Mouse (Mus musculus): ENCODE results near the gene Macrod2.

Gene Macrod2

DNA sequence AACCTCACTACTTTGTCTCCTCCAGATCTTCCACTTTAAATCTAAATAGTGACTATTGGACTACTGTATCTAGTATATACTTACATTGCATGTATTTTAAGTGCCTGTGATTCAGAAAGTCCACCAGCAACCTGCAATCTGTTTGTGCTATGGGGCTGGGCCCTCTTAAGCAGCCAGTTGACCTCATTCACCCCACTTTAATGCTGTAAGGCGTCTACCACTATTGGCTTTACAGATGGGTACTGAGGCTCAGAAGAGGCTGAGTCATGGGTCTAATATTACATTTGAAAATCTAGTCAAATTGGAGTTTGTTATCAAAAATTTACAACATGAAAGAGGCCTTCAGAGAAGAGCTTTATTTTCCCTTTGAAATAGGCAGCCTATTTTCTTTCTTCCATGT, 722.5 kb downstream of the Macrod2 start:
- DNase-seq = no peak

DNA sequence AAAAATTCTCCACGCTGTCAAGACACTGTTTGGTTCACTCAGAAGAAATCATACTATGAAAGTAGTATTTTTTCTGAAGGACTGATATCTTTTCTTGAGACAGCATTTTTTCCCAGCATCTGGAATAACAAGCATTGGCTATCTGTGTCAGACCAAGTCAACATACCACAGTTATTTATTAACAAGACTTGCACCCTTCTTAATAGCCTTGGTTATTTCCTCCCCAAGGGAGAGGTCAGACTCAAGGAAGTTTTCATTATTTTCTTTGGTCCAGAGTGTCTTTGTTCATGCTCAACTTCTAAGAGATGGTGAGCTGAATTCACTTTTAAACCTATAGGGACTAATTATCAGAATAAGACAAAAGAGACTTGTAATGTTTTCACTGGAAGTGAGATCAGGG, 728.8 kb downstream of the Macrod2 start:
- DNase-seq = no peak

GRCm38 (mm10) chr2:141125638-141126037, 730.5 kb downstream of the Macrod2 start:
- DNase-seq = no peak

- DNase-seq = no peak
Measured at GRCm38 (mm10) chr2:141142266-141142665, 747.2 kb downstream of the Macrod2 start.

- no peak for DNase-seq
Measured at GRCm38 (mm10) chr2:141152011-141152772, 757.1 kb downstream of the Macrod2 start.

- DNase-seq = no peak
Measured at GRCm38 (mm10) chr2:141155972-141156371, 760.9 kb downstream of the Macrod2 start.

DNA sequence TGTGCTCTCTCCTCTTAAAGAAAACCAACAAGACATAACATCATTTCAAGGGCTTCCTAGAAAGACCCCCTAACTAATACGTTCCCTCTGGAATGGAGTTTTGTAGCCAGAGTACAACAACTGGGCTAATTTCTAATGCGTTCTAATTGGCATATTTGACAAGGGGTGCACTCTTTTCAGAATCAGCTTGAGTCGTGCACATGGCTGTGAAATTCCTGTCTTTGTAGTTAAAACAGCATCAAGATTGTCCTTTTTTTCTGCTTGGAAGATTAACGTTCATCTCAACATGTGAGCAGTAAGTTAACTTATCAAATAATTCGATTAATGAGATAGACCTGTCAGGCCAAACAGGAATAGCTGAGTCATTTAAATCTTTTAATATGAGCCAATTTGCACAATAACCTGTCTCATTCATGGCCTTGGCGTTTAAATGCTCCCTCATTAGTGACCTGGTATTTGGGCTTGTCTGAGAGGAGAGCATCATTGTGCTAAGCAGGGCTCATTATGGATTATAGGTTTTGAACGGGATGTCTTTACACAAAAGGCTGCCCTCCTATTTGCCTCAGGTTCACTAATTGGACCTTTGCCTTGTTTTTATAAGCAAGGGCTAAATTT, 762.0 kb downstream of the Macrod2 start:
- no peak for DNase-seq

DNA sequence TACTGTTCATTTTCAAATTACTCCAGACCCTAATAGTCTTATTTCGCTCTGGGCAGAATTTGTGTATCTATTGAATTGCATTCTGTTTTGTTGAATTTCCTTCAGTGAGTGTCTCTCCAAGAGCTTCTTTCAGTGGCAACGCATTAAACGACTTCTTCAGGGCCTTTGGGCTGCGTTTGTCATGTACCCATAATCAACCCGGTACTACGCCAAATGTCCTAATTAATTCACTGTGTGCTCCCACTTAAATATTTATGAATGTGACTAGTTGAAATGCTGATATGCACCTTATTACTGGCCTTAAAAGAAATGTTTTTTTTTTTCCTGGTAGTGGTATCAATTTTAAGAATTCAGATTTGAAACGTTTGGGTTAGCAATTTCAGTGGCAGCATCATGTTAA, 763.1 kb downstream of the Macrod2 start:
- DNase-seq = no peak

DNA sequence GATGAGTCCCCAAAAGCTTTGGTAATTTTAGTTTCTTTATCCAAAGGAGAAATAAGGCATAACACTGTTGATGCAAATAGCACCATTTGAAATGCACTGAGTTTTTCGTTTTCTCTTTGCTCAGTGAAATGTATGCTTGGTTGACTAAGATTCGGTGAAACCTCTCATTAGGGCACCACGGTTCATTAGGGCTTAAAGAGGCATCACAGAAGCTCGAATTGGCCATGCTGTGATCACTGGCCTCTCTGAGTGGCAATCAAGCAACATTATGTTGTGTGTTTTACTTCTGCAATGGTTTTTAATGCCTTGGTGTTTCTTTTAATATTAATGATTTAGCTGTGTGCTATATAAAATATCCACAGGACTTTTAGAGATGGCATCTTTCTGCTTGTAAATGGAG, 768.8 kb downstream of the Macrod2 start:
- no peak for DNase-seq

DNA sequence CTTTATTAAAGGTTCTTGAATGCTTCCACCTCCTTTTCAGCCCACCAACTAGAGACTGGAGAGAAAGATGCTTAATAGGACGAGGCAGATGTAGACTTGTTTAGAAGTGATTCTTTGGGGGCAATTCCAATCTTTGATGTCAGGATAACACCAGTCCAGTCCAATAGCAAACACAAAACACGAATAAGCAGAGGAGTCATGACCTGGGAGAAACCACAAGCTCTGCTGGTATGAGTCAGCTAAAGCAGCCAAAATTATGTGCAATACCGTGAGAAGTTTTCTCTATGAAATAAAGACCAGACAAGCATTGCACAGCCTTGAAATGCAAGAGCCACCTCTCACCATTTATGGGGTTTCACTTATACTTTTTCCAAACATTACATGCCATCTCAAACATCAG, 774.5 kb downstream of the Macrod2 start:
- no peak for DNase-seq

GRCm38 (mm10) chr2:141173167-141173566, 778.1 kb downstream of the Macrod2 start:
- DNase-seq = no peak

GRCm38 (mm10) chr2:141173607-141174006, 778.5 kb downstream of the Macrod2 start:
- DNase-seq = no peak

- DNase-seq = no peak
Measured at GRCm38 (mm10) chr2:141180656-141181055, 785.5 kb downstream of the Macrod2 start.

DNA sequence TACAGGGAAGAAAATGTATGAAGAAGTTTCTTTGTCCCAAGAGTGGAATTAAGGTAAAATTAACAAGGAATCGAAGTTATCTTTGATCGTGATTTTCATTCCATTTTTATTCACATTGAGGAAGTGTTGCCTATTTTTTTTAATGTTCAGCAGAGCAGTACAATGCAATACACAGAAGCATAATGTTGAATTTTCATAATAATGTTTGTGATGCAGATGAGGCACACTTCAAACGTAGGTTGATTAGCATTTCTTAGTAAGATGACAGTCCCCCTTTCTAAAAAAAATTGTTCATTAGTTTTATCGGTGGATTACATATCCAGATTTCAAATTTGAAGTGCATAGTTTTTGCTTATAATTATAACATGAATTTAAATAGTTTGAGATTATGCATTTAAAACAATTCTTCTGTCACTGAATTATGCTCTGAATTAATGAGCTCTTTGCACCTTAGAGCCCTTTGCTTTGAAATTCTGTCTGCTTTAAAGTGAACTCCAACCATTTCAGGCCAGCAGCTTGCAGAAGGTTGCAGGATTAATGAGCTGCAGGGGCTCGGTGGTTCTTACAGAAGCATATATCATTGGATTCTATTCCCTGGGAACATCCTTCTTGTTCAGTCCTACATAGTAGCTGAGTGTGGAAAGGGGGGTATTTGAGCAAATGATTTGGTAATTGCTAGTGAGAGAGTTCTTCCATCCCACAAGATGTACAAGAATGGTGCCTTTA, 787.1 kb downstream of the Macrod2 start:
- no peak for DNase-seq

GRCm38 (mm10) chr2:141194476-141194875, 799.4 kb downstream of the Macrod2 start:
- DNase-seq = peak in 1 of 2 experiments; percentile 2

- no peak for DNase-seq
Measured at GRCm38 (mm10) chr2:141200481-141200880, 805.4 kb downstream of the Macrod2 start.

GRCm38 (mm10) chr2:141201303-141202014, 806.4 kb downstream of the Macrod2 start:
- no peak for DNase-seq

GRCm38 (mm10) chr2:141202015-141202364, 806.9 kb downstream of the Macrod2 start:
- DNase-seq = no peak

DNA sequence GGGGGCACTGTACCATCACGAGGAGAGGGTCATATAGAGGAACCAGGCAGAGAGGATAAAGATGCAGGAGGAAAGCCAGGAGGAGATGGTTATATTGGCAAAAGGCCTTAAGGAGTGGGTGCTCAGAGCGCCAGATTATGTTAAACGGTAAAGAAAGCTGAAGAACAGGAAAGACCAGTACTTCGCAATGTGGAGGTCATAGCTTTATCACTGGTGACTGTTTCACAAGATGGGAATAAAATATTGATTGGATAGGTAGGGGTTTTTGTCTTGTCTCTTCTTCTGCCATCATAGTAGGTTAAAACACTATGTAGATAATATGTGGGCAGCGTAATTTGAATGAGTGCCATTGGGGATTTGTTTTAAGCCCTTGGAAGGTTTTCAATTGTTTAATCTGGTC, 816.2 kb downstream of the Macrod2 start:
- no peak for DNase-seq

GRCm38 (mm10) chr2:141212291-141212690, 817.2 kb downstream of the Macrod2 start:
- DNase-seq = no peak

GRCm38 (mm10) chr2:141217490-141217889, 822.4 kb downstream of the Macrod2 start:
- no peak for DNase-seq

DNA sequence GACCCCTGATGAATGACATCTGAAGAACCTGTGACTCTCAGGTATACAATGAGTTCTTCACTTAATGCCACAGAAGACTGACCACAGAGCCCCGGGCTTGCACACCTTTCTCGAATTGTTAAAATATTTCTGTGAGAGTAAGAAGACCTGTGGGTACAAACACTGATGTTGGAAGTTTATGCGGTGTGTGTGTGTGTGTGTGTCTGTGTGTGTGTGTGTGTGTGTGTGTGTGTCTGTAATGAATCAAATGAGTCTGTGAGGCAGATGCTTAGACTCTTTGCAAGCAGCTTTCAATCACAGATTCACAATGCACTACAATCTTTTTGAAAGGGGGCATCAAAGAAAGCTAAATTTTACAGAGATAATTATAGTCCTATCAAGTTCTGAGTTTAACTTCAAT, 822.8 kb downstream of the Macrod2 start:
- DNase-seq = no peak

DNA sequence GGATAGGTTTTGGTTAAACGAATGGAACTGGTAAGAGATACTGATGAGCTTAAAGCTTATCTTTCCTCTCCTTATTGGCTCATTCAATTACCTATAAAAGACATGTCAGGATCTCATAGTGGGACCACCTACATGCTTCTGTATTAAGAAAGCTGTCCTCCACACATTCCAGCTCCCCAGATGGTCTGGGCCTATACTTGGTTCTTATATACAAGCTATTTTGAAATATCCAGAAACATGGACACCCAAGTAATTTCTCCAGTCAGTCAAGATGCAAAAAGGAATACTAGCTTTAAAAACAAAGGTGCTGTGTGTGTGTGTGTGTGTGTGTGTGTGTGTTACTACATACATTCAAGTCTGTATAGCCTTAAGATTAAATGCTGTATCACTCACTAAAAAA, 833.7 kb downstream of the Macrod2 start:
- DNase-seq = no peak
